Mouse (Mus musculus) megakaryocyte, embryonic 14.5 days (primary cell): ENCODE results near the gene Diexf.

ENCODE experiments used
- FLI1 ChIP-seq: IDR thresholded peaks from 2 replicates; pipeline ENCODE4 v1.6.1; 2012; ENCODE audit warnings: low read length, inconsistent platforms, mixed read lengths
- GATA1 ChIP-seq: IDR thresholded peaks from 3 replicates; pipeline ENCODE4 v1.6.1; 2012; ENCODE audit warnings: mixed read lengths, low read length, inconsistent platforms, borderline replicate concordance

- TF ChIP-seq FLI1 (no peak), GATA1 (no peak)
Measured at GRCm38 (mm10) chr1:193093596-193093995, 36.5 kb downstream of the Diexf start.
